Mouse (Mus musculus): ENCODE data around the gene Tapbp.
"Not testable (repeated sequence)": the region's sequence is repeated elsewhere in the genome, so short reads cannot be mapped to it uniquely, and the experiment has no call there.

Gene Tapbp

GRCm38 (mm10) chr17:33915671-33916250, at the start of gene Tapbp, which contains the start of gene Zbtb22:
Gene Tapbp, plus strand, starts transcription at chr17:33915899.
Gene Zbtb22, plus strand, starts transcription at chr17:33915904.
- DNase-seq (ENCODE audit: low spot score in 2 of 2): peak; percentile 95

GRCm38 (mm10) chr17:33873537-33873936, 42.2 kb upstream of the Tapbp start, which contains the start of gene Gm7029:
Gene Gm7029, plus strand, starts transcription at chr17:33873837.
- not testable (repeated sequence) for DNase-seq (ENCODE audit: low spot score in 2 of 2)

- no peak for DNase-seq (ENCODE audit: low spot score in 2 of 2)
Measured at GRCm38 (mm10) chr17:33874411-33874810, 41.3 kb upstream of the Tapbp start.

GRCm38 (mm10) chr17:33875797-33876196, 39.9 kb upstream of the Tapbp start:
- DNase-seq (ENCODE audit: low spot score in 2 of 2): not testable (repeated sequence)

GRCm38 (mm10) chr17:33884320-33884719, 31.4 kb upstream of the Tapbp start:
- DNase-seq (ENCODE audit: low spot score in 2 of 2): not testable (repeated sequence)

GRCm38 (mm10) chr17:33887802-33888201, 27.9 kb upstream of the Tapbp start:
- not testable (repeated sequence) for DNase-seq (ENCODE audit: low spot score in 2 of 2)

GRCm38 (mm10) chr17:33888230-33888629, 27.5 kb upstream of the Tapbp start:
- not testable (repeated sequence) for DNase-seq (ENCODE audit: low spot score in 2 of 2)

GRCm38 (mm10) chr17:33889941-33890532, 25.7 kb upstream of the Tapbp start:
- not testable (repeated sequence) for DNase-seq (ENCODE audit: low spot score in 2 of 2)

- DNase-seq (ENCODE audit: low spot score in 2 of 2): peak; percentile 100
Measured at GRCm38 (mm10) chr17:33890533-33891059, 25.1 kb upstream of the Tapbp start, which contains the start of gene Kifc1. Gene Kifc1, minus strand, starts transcription at chr17:33890661.

GRCm38 (mm10) chr17:33891357-33891756, 24.3 kb upstream of the Tapbp start:
- DNase-seq (ENCODE audit: low spot score in 2 of 2): no peak

- not testable (repeated sequence) for DNase-seq (ENCODE audit: low spot score in 2 of 2)
Measured at GRCm38 (mm10) chr17:33891892-33892291, 23.8 kb upstream of the Tapbp start.

- no peak for DNase-seq (ENCODE audit: low spot score in 2 of 2)
Measured at GRCm38 (mm10) chr17:33892429-33892828, 23.3 kb upstream of the Tapbp start.

GRCm38 (mm10) chr17:33893011-33893410, 22.7 kb upstream of the Tapbp start:
- not testable (repeated sequence) for DNase-seq (ENCODE audit: low spot score in 2 of 2)

GRCm38 (mm10) chr17:33897114-33897794, 18.4 kb upstream of the Tapbp start:
- DNase-seq (ENCODE audit: low spot score in 2 of 2): peak in 1 of 2 experiments; percentile 59

- DNase-seq (ENCODE audit: low spot score in 2 of 2): not testable (repeated sequence)
Measured at GRCm38 (mm10) chr17:33898193-33898592, 17.5 kb upstream of the Tapbp start.

GRCm38 (mm10) chr17:33899642-33900041, 16.1 kb upstream of the Tapbp start:
- DNase-seq (ENCODE audit: low spot score in 2 of 2): no peak

GRCm38 (mm10) chr17:33900281-33900988, 15.3 kb upstream of the Tapbp start:
- DNase-seq (ENCODE audit: low spot score in 2 of 2): no peak

- DNase-seq (ENCODE audit: low spot score in 2 of 2): no peak
Measured at GRCm38 (mm10) chr17:33900989-33901314, 14.7 kb upstream of the Tapbp start.

- no peak for DNase-seq (ENCODE audit: low spot score in 2 of 2)
Measured at GRCm38 (mm10) chr17:33901653-33902052, 14.0 kb upstream of the Tapbp start.

GRCm38 (mm10) chr17:33902079-33902478, 13.6 kb upstream of the Tapbp start:
- no peak for DNase-seq (ENCODE audit: low spot score in 2 of 2)

- DNase-seq (ENCODE audit: low spot score in 2 of 2): no peak
Measured at GRCm38 (mm10) chr17:33902491-33902890, 13.2 kb upstream of the Tapbp start.

All from spleen, postnatal 36 days (tissue).